Mouse (Mus musculus) kidney, embryonic 16.5 days (tissue): Measurements from ENCODE around the gene Prrx2. TPM values are rescaled to one million over a fixed set of nuclear protein-coding genes. Genes with fewer than 3 reads are reported as not detected.

Experiments
- ATAC-seq: fragments of 200-750 bp; cut with Nextera tagmentation; 2 replicates; pipeline ENCODE4 v1.8.0; 2017; ENCODE audit warnings: moderate TSS enrichment; ENCODE audit not compliant: low FRiP score, low TSS enrichment
- H3K27ac ChIP-seq: fragments of 300-500 bp; sonication (generic); 2 replicates; pipeline ENCODE4 v1.5.1; 2014; ENCODE audit warnings: low read length
- H3K27me3 ChIP-seq: fragments of 300-500 bp; sonication (generic); 2 replicates; pipeline ENCODE4 v1.6.1; 2014; ENCODE audit warnings: low read length, control low read depth, mixed read lengths; ENCODE audit not compliant: insufficient read depth
- H3K36me3 ChIP-seq: fragments of 300-500 bp; sonication (generic); 2 replicates; pipeline ENCODE4 v1.6.1; 2014; ENCODE audit warnings: low read length, control low read depth, mixed read lengths; ENCODE audit not compliant: insufficient read depth
- H3K4me1 ChIP-seq: fragments of 300-500 bp; sonication (generic); 2 replicates; pipeline ENCODE4 v1.6.1; 2014; ENCODE audit warnings: low read length, control low read depth, mixed read lengths; ENCODE audit not compliant: insufficient read depth
- H3K4me2 ChIP-seq: fragments of 300-500 bp; sonication (generic); replicated peaks from 2 replicates; pipeline ENCODE4 v1.6.1; 2014; ENCODE audit warnings: low read depth, low read length
- H3K4me3 ChIP-seq: fragments of 300-500 bp; sonication (generic); 2 replicates; pipeline ENCODE4 v1.5.1; 2014; ENCODE audit warnings: mild to moderate bottlenecking, low read length
- H3K9ac ChIP-seq: fragments of 300-500 bp; sonication (generic); replicated peaks from 2 replicates; pipeline ENCODE4 v1.6.1; 2014; ENCODE audit warnings: low read length
- H3K9me3 ChIP-seq: fragments of 300-500 bp; sonication (generic); 2 replicates; pipeline ENCODE4 v1.6.1; 2016; ENCODE audit warnings: low read length, control low read depth
- WGBS: fragments of 180-500 bp; shearing (Covaris S2); extraction: QIAGEN DNeasy Blood & Tissue Kit; methylation state at CpG from one replicate; pipeline ENCODE4 v1.1.7; 2014; 5-methylcytosine and 5-hydroxymethylcytosine counted together
- polyA plus RNA-seq: library from polyadenylated mRNA; unstranded; fragments of >200 nt; fragmentation: Nextera tagmentation; extraction: Ambion mirVana; gene quantifications from 2 replicates; pipeline ENCODE4 v1.2.1, GENCODE M21; 2015

The Prrx2 gene
- polyA plus RNA-seq, 1 experiment from 2014 or later: 7.7 TPM

DNA sequence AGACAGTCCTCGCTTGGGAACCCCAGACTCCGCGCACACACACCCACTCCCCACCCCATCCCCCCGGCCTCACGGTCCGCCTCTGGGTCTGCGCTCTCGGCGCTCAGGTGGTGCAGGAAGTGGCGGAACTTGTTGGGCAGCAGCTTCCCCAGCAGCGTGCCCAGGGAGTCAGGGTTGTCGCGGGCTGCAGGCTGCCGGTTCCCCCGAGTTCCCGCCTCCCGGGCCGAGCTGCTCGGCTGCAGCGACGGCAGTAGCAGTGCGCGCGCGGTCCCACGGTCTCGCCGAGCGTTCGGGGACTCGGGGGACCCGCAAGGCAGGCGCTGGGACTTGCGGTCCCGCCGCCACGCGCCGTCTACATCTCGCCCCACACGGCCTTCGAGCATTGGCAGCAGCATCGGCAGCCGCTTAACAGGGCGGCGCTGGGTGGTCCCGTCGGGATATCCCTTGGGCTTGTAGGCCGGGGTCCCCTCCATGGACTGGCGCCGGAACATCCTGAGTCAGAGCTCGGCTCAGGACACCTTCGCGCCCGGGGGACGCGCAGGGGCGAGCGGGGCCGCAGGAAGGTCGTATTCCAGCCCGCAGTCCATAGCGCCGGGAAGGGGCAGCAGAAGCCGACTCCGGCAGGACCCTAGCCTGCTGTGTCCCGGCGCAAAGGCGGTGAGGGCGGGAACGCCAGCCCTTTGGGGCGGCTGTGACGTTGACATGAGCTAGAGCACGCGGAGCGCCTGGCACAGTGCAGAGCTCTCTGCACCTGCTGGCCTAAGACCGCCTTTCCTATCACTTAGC lies 33.5 kb upstream of the Prrx2 start:
- peak; percentile 55 for ATAC-seq
- Histone ChIP-seq H3K4me3 (peak overlapping the region; percentile 43), H3K27me3 (no peaks in the 10 kb centered on the region), H3K36me3 (no peaks in the 10 kb centered on the region), H3K27ac (no peak overlapping the region), H3K9ac (peak overlapping the region; percentile 74), H3K4me2 (peak overlapping the region; percentile 76), H3K4me1 (peaks cover 18% of the 10 kb centered on the region), H3K9me3 (no peaks in the 10 kb centered on the region)
- under 1% methylated on average over 76 of the region's 77 CpGs for WGBS

DNA sequence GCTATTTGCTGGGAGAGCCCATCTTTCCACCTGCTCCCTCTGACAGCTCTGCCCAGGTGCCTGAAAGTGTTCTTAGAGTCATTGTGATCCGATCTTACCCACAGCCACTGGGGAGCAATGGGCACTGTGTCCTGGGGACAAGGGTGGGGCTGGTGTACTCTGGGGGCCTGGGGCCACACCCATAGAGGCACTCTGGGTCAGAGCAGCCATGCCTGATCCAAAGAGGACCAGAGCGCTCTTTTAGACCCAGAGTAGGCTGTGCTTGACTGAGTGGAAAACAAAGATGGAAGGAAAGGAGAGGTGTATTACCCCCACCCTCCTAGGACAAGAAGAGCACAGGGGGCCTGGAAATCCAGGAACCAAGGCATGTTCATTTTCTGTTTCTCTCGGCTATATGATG lies 31.2 kb upstream of the Prrx2 start, which contains the start of gene 1700001O22Rik:
TSS of gene 1700001O22Rik (minus strand) at position 58 of the 400 bp plus-strand sequence.
- Histone ChIP-seq H3K4me2 (no peak within 1 kb of the TSS), H3K27me3 (no peaks in the 10 kb centered on the region), H3K27ac (no peak within 1 kb of the TSS), H3K9me3 (no peaks in the 10 kb centered on the region), H3K36me3 (no peaks in the 10 kb centered on the region), H3K4me1 (peaks cover 20% of the 10 kb centered on the region), H3K4me3 (no peak within 1 kb of the TSS), H3K9ac (no peak within 1 kb of the TSS)
- whole genome bisulfite sequencing: 84% methylated on average over 3 of the region's 3 CpGs
- ATAC-seq: no peak

DNA sequence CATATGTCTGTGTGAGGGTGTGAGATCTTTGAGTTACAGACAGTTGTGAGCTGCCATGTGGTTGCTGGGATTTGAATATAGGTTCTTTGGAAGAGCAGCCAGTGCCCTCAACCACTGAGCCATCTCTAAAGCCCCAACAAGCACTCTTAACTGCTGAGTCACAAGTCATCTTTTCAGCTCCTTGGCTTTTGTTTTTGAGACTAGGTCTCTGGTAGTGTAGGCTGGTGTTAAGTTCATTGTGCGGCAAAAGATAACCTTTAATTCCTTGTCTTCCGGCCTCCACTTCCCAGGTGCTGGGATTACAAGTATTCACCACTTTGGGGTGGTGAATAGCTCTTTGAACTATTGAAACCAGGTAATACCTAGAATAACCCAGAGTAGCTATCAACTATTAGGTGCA lies 28.8 kb upstream of the Prrx2 start:
- no peaks in the 10 kb centered on the region for H3K9me3 ChIP-seq
- H3K36me3 ChIP-seq: no peaks in the 10 kb centered on the region
- no peak overlapping the region for H3K4me3 ChIP-seq
- peaks cover 39% of the 10 kb centered on the region for H3K4me1 ChIP-seq
- no peak for ATAC-seq
- no peak overlapping the region for H3K4me2 ChIP-seq
- H3K27me3 ChIP-seq: no peaks in the 10 kb centered on the region
- no peak overlapping the region for H3K27ac ChIP-seq
- 98% methylated on average over 2 of the region's 2 CpGs for WGBS
- H3K9ac ChIP-seq: no peak overlapping the region

GRCm38 (mm10) chr2:30807147-30807647 lies 27.6 kb upstream of the Prrx2 start:
- H3K4me1 ChIP-seq: peaks cover 31% of the 10 kb centered on the region
- H3K9ac ChIP-seq: peak overlapping the region; percentile 66
- ATAC-seq: no peak
- H3K27me3 ChIP-seq: no peaks in the 10 kb centered on the region
- no peaks in the 10 kb centered on the region for H3K9me3 ChIP-seq
- H3K4me3 ChIP-seq: peak overlapping the region; percentile 86
- no peaks in the 10 kb centered on the region for H3K36me3 ChIP-seq
- 10% methylated on average over 28 of the region's 28 CpGs for WGBS
- peak overlapping the region; percentile 95 for H3K4me2 ChIP-seq
- peak overlapping the region; percentile 63 for H3K27ac ChIP-seq

DNA sequence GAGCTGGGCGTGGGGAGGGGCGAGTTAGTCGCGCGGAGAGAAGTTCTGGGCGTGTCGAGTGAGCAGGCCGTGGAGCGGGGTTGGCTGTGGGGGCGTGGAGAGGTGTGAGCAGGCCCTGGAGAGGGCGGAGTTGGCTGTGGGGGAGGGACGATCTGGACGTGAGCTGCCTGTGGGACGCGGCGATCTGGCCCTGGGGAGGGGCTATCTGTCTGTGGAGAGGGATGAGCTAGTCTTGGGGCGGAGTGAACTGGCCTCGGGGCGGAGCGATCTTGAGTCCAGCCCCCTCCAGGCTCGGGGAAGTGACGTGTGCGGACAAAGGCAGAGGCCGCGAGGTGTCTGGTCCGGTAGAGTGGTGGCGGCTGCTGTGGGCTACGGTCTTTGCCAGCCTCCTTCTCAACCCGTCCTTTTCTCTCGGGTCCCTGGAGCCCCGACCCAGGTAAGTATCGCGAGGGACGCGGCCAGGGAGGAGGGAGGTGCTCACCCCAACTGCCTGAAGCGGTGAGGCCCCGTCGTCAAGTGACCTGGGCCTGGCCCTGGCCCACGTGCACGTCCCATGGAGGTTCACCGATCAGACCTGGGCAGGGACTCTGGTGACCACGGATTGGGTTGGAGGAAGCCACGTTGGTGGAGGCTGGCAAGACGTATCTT lies 27.0 kb upstream of the Prrx2 start, which contains the start of gene Ntmt1:
TSS of gene Ntmt1 (plus strand) at position 179 of the 648 bp plus-strand sequence.
- peak; percentile 97 for ATAC-seq
- Histone ChIP-seq H3K4me3 (peak within 1 kb of the TSS; percentile 86), H3K27ac (peak within 1 kb of the TSS; percentile 79), H3K36me3 (no peaks in the 10 kb centered on the region), H3K4me2 (peak within 1 kb of the TSS; percentile 95), H3K4me1 (peaks cover 31% of the 10 kb centered on the region), H3K9me3 (no peaks in the 10 kb centered on the region), H3K27me3 (no peaks in the 10 kb centered on the region), H3K9ac (peak within 1 kb of the TSS; percentile 95)
- under 1% methylated on average over 43 of the region's 44 CpGs for WGBS

- Histone ChIP-seq H3K27ac (peak overlapping the region; percentile 79), H3K4me2 (peak overlapping the region; percentile 95), H3K4me1 (peaks cover 31% of the 10 kb centered on the region), H3K9me3 (no peaks in the 10 kb centered on the region), H3K9ac (peak overlapping the region; percentile 95), H3K4me3 (peak overlapping the region; percentile 86), H3K27me3 (no peaks in the 10 kb centered on the region), H3K36me3 (peaks cover 2% of the 10 kb centered on the region)
- 4% methylated on average over 10 of the region's 10 CpGs for WGBS
- ATAC-seq: no peak
Observed at GRCm38 (mm10) chr2:30808296-30808655, 26.5 kb upstream of the Prrx2 start.

- peaks cover 31% of the 10 kb centered on the region for H3K4me1 ChIP-seq
- ATAC-seq: no peak
- H3K9ac ChIP-seq: 0 out of 2 replicates have a peak overlapping the region, but pooled peaks have one; percentile 7
- no peaks in the 10 kb centered on the region for H3K27me3 ChIP-seq
- H3K9me3 ChIP-seq: no peaks in the 10 kb centered on the region
- H3K27ac ChIP-seq: no peak overlapping the region
- peaks cover 14% of the 10 kb centered on the region for H3K36me3 ChIP-seq
- H3K4me2 ChIP-seq: peak overlapping the region; percentile 95; the same call in 1 of the 2 replicates
- 58% methylated on average over 5 of the region's 5 CpGs for WGBS
- peak overlapping the region; percentile 15; the same call in 1 of the 2 replicates for H3K4me3 ChIP-seq
Observed at GRCm38 (mm10) chr2:30809503-30809902, 25.3 kb upstream of the Prrx2 start.

- Histone ChIP-seq H3K4me3 (no peak overlapping the region), H3K4me1 (peaks cover 31% of the 10 kb centered on the region), H3K27ac (no peak overlapping the region), H3K36me3 (peaks cover 25% of the 10 kb centered on the region), H3K4me2 (no peak overlapping the region), H3K9ac (no peak overlapping the region), H3K9me3 (no peaks in the 10 kb centered on the region), H3K27me3 (no peaks in the 10 kb centered on the region)
- no peak for ATAC-seq
- 65% methylated on average over 7 of the region's 7 CpGs for WGBS
Observed at GRCm38 (mm10) chr2:30810573-30810972, 24.2 kb upstream of the Prrx2 start.

GRCm38 (mm10) chr2:30816383-30816782 lies 18.4 kb upstream of the Prrx2 start:
- H3K9ac ChIP-seq: no peak overlapping the region
- peaks cover 57% of the 10 kb centered on the region for H3K36me3 ChIP-seq
- no peak overlapping the region for H3K27ac ChIP-seq
- ATAC-seq: no peak
- no peaks in the 10 kb centered on the region for H3K27me3 ChIP-seq
- 95% methylated on average over 1 of the region's 1 CpGs for WGBS
- H3K4me3 ChIP-seq: no peak overlapping the region
- H3K4me1 ChIP-seq: peaks cover 7% of the 10 kb centered on the region; the same call in 1 of the 2 replicates
- no peaks in the 10 kb centered on the region; the same call in 1 of the 2 replicates for H3K9me3 ChIP-seq
- no peak overlapping the region for H3K4me2 ChIP-seq
